15 mouse cellular contexts compared by ENCODE assay signal in the genomic region with DNA sequence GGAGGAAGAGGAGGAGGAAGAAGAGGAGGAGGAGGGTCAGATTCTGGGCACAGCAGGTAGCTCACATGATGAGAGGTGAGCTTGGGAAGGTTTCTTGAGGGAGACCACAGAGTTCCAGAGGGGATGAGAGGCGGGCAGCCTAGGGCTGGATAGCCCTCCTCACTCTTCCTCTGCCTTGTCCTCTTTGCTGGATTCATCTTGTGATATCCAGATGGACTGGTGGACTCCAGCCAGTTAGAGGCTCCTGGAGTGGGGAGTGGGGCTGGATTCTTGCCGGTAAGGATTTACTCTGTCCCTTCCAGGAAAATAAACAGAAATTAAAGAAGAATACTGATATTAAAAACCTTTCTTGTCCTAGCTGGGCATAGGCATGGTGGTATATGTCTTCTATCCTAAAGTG. TPM values are rescaled to one million over a fixed set of nuclear protein-coding genes. Genes with fewer than 3 reads are reported as not detected.
DNase-seq lines count a peak whose midpoint lies in the region; ATAC-seq and TF ChIP-seq lines count a peak whose summit lies in the region.
"Had no signal": no experiment of that assay in that cellular context is flagged by ENCODE, and none has a peak within 500 bp of the region (broad histone marks: within the 10 kb centered on the region; RNA-seq: fewer than 3 reads in every experiment).

No protein-coding gene starts in this region.

- H3K4me1 ChIP-seq in heart, embryonic 10.5 days = peaks cover 4% of the 10 kb centered on the region
- H3K4me1 ChIP-seq in lung, embryonic 14.5 days (ENCODE audit: insufficient read depth) = no peaks in the 10 kb centered on the region
- H3K4me1 ChIP-seq in hindbrain, postnatal 0 days (ENCODE audit: insufficient read depth, low read length) = no peaks in the 10 kb centered on the region
- H3K4me1 ChIP-seq: limb, embryonic 12.5 days had no signal

- WGBS in heart, embryonic 10.5 days = 75% methylated on average over 2 of the region's 2 CpGs
- 48% methylated on average over 2 of the region's 2 CpGs for WGBS in lung, embryonic 14.5 days
- 62% methylated on average over 2 of the region's 2 CpGs for WGBS in hindbrain, postnatal 0 days

- no peak overlapping the region for H3K27ac ChIP-seq in heart, embryonic 10.5 days
- H3K27ac ChIP-seq in lung, embryonic 14.5 days (ENCODE audit: low read depth) = no peak overlapping the region
- no peak overlapping the region for H3K27ac ChIP-seq in hindbrain, postnatal 0 days
- H3K27ac ChIP-seq: layer of hippocampus, adult 2 months; limb, embryonic 12.5 days; liver, embryonic 15.5 days had no signal

- no peak overlapping the region for H3K4me3 ChIP-seq in heart, embryonic 10.5 days
- no peak overlapping the region for H3K4me3 ChIP-seq in lung, embryonic 14.5 days (ENCODE audit: low read depth, low read length)
- no peak overlapping the region for H3K4me3 ChIP-seq in hindbrain, postnatal 0 days (ENCODE audit: low read length)
- H3K4me3 ChIP-seq: layer of hippocampus, adult 2 months; limb, embryonic 12.5 days; liver, embryonic 15.5 days had no signal

- H3K36me3 ChIP-seq in heart, embryonic 10.5 days = no peaks in the 10 kb centered on the region
- no peaks in the 10 kb centered on the region for H3K36me3 ChIP-seq in lung, embryonic 14.5 days (ENCODE audit: insufficient read depth)
- H3K36me3 ChIP-seq in hindbrain, postnatal 0 days (ENCODE audit: insufficient read depth, low read length) = no peaks in the 10 kb centered on the region
- H3K36me3 ChIP-seq: limb, embryonic 12.5 days; liver, embryonic 15.5 days had no signal

- DNase-seq in heart, adult 11 months = peak; percentile 94
- DNase-seq in heart, embryonic 10.5 days (ENCODE audit: low spot score) = no peak
- peak; percentile 65 for DNase-seq in lung, embryonic 14.5 days
- DNase-seq in lung, postnatal 4 days = no peak
- peak; percentile 46 for DNase-seq in MN1 (ENCODE audit: low spot score)
- DNase-seq in heart, adult 9 months (ENCODE audit: low spot score in 2 of 2) = peak; percentile 20 to 54
- DNase-seq in hindbrain, postnatal 0 days (ENCODE audit: low spot score) = no peak
- DNase-seq: cerebellum, adult 9-11 months; right cerebral cortex, postnatal 25 days; thymus, postnatal 25 days had no signal

- 0 out of 2 replicates have a peak, but pooled peaks have one; percentile 47 for ATAC-seq in lung, embryonic 14.5 days (ENCODE audit: insufficient read depth)
- ATAC-seq in hindbrain, postnatal 0 days = no peak
- no peak for ATAC-seq in megakaryocyte, adult 5-6 weeks (ENCODE audit: poor library complexity, severe bottlenecking)

- no peak overlapping the region for H3K9ac ChIP-seq in lung, embryonic 14.5 days
- H3K9ac ChIP-seq in hindbrain, postnatal 0 days (replicated peaks; ENCODE audit: low read length) = no peak overlapping the region
- H3K9ac ChIP-seq: limb, embryonic 12.5 days; liver, embryonic 15.5 days had no signal

- no peak for TF ChIP-seq CTCF in lung, embryonic 14.5 days (IDR thresholded peaks at IDR 0.05; ENCODE audit: low read depth)
- no peak for TF ChIP-seq CTCF in hindbrain, postnatal 0 days (IDR thresholded peaks at IDR 0.05; ENCODE audit: low read depth)

- no peaks in the 10 kb centered on the region for H3K9me3 ChIP-seq in heart, embryonic 10.5 days
- no peaks in the 10 kb centered on the region for H3K9me3 ChIP-seq in lung, embryonic 14.5 days (ENCODE audit: low read depth, low read length)
- H3K9me3 ChIP-seq in hindbrain, postnatal 0 days (ENCODE audit: low read length) = no peaks in the 10 kb centered on the region
- H3K9me3 ChIP-seq: limb, embryonic 12.5 days; liver, embryonic 15.5 days had no signal

- H3K27me3 ChIP-seq in heart, embryonic 10.5 days (ENCODE audit: insufficient read depth, poor library complexity, severe bottlenecking) = no peaks in the 10 kb centered on the region
- no peaks in the 10 kb centered on the region for H3K27me3 ChIP-seq in lung, embryonic 14.5 days (ENCODE audit: insufficient read depth, low read length)
- H3K27me3 ChIP-seq in hindbrain, postnatal 0 days (ENCODE audit: insufficient read depth, low read length) = no peaks in the 10 kb centered on the region
- H3K27me3 ChIP-seq: limb, embryonic 12.5 days; liver, embryonic 15.5 days had no signal

- no peak overlapping the region for H3K4me2 ChIP-seq in lung, embryonic 14.5 days
- H3K4me2 ChIP-seq in hindbrain, postnatal 0 days (ENCODE audit: low read depth, low read length) = no peak overlapping the region
- H3K4me2 ChIP-seq: limb, embryonic 12.5 days; liver, embryonic 15.5 days had no signal

RNA-seq across cellular contexts. Expression of gene Akap12, which starts 20.4 kb away (rescaled TPM):
- 49.6 and 60.0 TPM in 2 replicates for polyA plus RNA-seq in heart, embryonic 10.5 days (2016; fragmentation: Nextera tagmentation; extraction: Ambion mirVana)
- polyA plus RNA-seq in lung, embryonic 14.5 days (2014; fragmentation: Nextera tagmentation; extraction: Ambion mirVana) = 58.9 and 63.9 TPM in 2 replicates
- 32.9 and 40.4 TPM in 2 replicates for total RNA-seq in hindbrain, postnatal 0 days (2014; rRNA removed)
- 35.7 and 35.9 TPM in 2 replicates for polyA plus RNA-seq in hindbrain, postnatal 0 days (2015; fragmentation: Nextera tagmentation; extraction: Ambion mirVana)
- total RNA-seq in megakaryocyte, adult 5-6 weeks (2015) = 0.02 and 0.18 TPM in 2 replicates
- 0.07 and 0.41 TPM in 2 replicates for total RNA-seq in megakaryocyte, adult 5-6 weeks (2017)
- total RNA-seq: granulocyte monocyte progenitor cell, adult 5-6 weeks had no signal

Comparison
In these comparisons a context has a peak if more than half of its experiments do, and no peak if none do; other contexts are left out.
1. DNase-seq: peak in heart, adult 11 months (single experiment), lung, embryonic 14.5 days (single experiment), MN1 (single experiment) and heart, adult 9 months (2 of 2); none in heart, embryonic 10.5 days (single experiment), lung, postnatal 4 days (0 of 2) and hindbrain, postnatal 0 days (single experiment).